Mouse (Mus musculus) stomach, postnatal 0 days (tissue): ENCODE data around the gene Brinp1. TPM values are rescaled to one million over a fixed set of nuclear protein-coding genes. Genes with fewer than 3 reads are reported as not detected.

Experiments
- ATAC-seq: fragments of 200-750 bp; cut with Nextera tagmentation; 2 replicates; pipeline ENCODE4 v1.8.0; 2017; ENCODE audit not compliant: low FRiP score, low TSS enrichment
- DNase-seq: peaks from one replicate; pipeline ENCODE4 v3.0.0-alpha.2; 2016; ENCODE audit warnings: low spot score
- H3K27ac ChIP-seq: fragments of 300-500 bp; sonication (generic); replicated peaks from 2 replicates; pipeline ENCODE4 v1.5.1; 2014; ENCODE audit warnings: mild to moderate bottlenecking, control low read depth
- H3K27me3 ChIP-seq: fragments of 300-500 bp; sonication (generic); 2 replicates; pipeline ENCODE4 v1.6.1; 2014; ENCODE audit warnings: low read length; ENCODE audit not compliant: control insufficient read depth, insufficient read depth
- H3K36me3 ChIP-seq: fragments of 300-500 bp; sonication (generic); 2 replicates; pipeline ENCODE4 v1.6.1; 2014; ENCODE audit warnings: low read length, mixed read lengths; ENCODE audit not compliant: control insufficient read depth, insufficient read depth
- H3K4me1 ChIP-seq: fragments of 300-500 bp; sonication (generic); replicated peaks from 2 replicates; pipeline ENCODE4 v1.6.1; 2014; ENCODE audit warnings: antibody characterized with exemption; ENCODE audit not compliant: control insufficient read depth, insufficient read depth
- H3K4me2 ChIP-seq: fragments of 300-500 bp; sonication (generic); replicated peaks from 2 replicates; pipeline ENCODE4 v1.6.1; 2014; ENCODE audit warnings: low read depth, mild to moderate bottlenecking, control low read depth, moderate library complexity
- H3K4me3 ChIP-seq: fragments of 300-500 bp; sonication (generic); 2 replicates; pipeline ENCODE4 v1.5.1; 2014; ENCODE audit warnings: low read depth, low read length, control low read depth
- H3K9ac ChIP-seq: fragments of 300-500 bp; sonication (generic); 2 replicates; pipeline ENCODE4 v1.6.1; 2014; ENCODE audit warnings: mild to moderate bottlenecking, low read length, control low read depth, mixed read lengths
- H3K9me3 ChIP-seq: fragments of 300-500 bp; sonication (generic); 2 replicates; pipeline ENCODE4 v1.6.1; 2016; ENCODE audit warnings: low read length; ENCODE audit not compliant: control insufficient read depth
- CTCF ChIP-seq: IDR thresholded peaks from 2 replicates; pipeline ENCODE4 v1.5.1; 2016; ENCODE audit warnings: antibody characterized with exemption, low read depth, mild to moderate bottlenecking, moderate library complexity
- EP300 ChIP-seq: optimal IDR thresholded peaks from 2 replicates; pipeline ENCODE3; 2016; ENCODE audit warnings: antibody characterized with exemption
- WGBS: fragments of 180-500 bp; shearing (Covaris S2); extraction: QIAGEN DNeasy Blood & Tissue Kit; methylation state at CpG from one replicate; pipeline ENCODE4 v1.1.7; 2014; 5-methylcytosine and 5-hydroxymethylcytosine counted together
- polyA plus RNA-seq: library from polyadenylated mRNA; unstranded; fragments of >200 nt; fragmentation: Nextera tagmentation; extraction: Ambion mirVana; gene quantifications from 2 replicates; pipeline ENCODE4 v1.2.1, GENCODE M21; 2015

Gene Brinp1
- polyA plus RNA-seq, 1 experiment from 2014 or later: 1.1 TPM

- Histone ChIP-seq H3K9me3 (no peaks in the 10 kb centered on the region), H3K27ac (no peak overlapping the region), H3K36me3 (no peaks in the 10 kb centered on the region), H3K4me1 (no peaks in the 10 kb centered on the region), H3K4me3 (no peak overlapping the region), H3K9ac (no peak overlapping the region), H3K4me2 (no peak overlapping the region), H3K27me3 (no peaks in the 10 kb centered on the region)
- ATAC-seq (no peak), DNase-seq (no peak)
- WGBS: 60% methylated on average over 5 of the region's 5 CpGs
- TF ChIP-seq CTCF (no peak), EP300 (no peak)
Measured at GRCm38 (mm10) chr4:68767393-68767792, 186.8 kb downstream of the Brinp1 start.

GRCm38 (mm10) chr4:68765772-68766573 lies 188.2 kb downstream of the Brinp1 start:
- TF ChIP-seq EP300 (no peak), CTCF (no peak)
- no peaks in the 10 kb centered on the region for H3K36me3 ChIP-seq
- WGBS: 80% methylated on average over 12 of the region's 12 CpGs

GRCm38 (mm10) chr4:68764937-68765336 lies 189.3 kb downstream of the Brinp1 start:
- no peak overlapping the region for H3K9ac ChIP-seq
- H3K36me3 ChIP-seq: no peaks in the 10 kb centered on the region
- 84% methylated on average over 2 of the region's 2 CpGs for WGBS
- no peaks in the 10 kb centered on the region for H3K4me1 ChIP-seq
- no peak overlapping the region for H3K4me3 ChIP-seq
- ATAC-seq: no peak
- H3K27ac ChIP-seq: no peak overlapping the region
- H3K27me3 ChIP-seq: no peaks in the 10 kb centered on the region
- H3K9me3 ChIP-seq: no peaks in the 10 kb centered on the region
- TF ChIP-seq EP300 (no peak), CTCF (no peak)
- no peak overlapping the region for H3K4me2 ChIP-seq
- no peak for DNase-seq

More at GRCm38 (mm10) chr4:68765772-68766573, 188.2 kb downstream of the Brinp1 start:
- Histone ChIP-seq H3K4me1 (no peaks in the 10 kb centered on the region), H3K27ac (no peak overlapping the region), H3K4me2 (no peak overlapping the region), H3K9me3 (no peaks in the 10 kb centered on the region), H3K27me3 (no peaks in the 10 kb centered on the region), H3K9ac (no peak overlapping the region), H3K4me3 (no peak overlapping the region)
- DNase-seq (no peak), ATAC-seq (no peak)

- ATAC-seq (no peak), DNase-seq (no peak)
- H3K27ac ChIP-seq: no peak overlapping the region
- H3K9me3 ChIP-seq: no peaks in the 10 kb centered on the region
- 6% methylated on average over 1 of the region's 1 CpGs for WGBS
- TF ChIP-seq EP300 (no peak), CTCF (no peak)
- no peaks in the 10 kb centered on the region for H3K4me1 ChIP-seq
- H3K36me3 ChIP-seq: no peaks in the 10 kb centered on the region
- H3K27me3 ChIP-seq: no peaks in the 10 kb centered on the region
- no peak overlapping the region for H3K4me3 ChIP-seq
- no peak overlapping the region for H3K9ac ChIP-seq
- H3K4me2 ChIP-seq: no peak overlapping the region
Measured at GRCm38 (mm10) chr4:68720983-68721382, 233.2 kb downstream of the Brinp1 start.
